Mouse (Mus musculus) kidney, adult 2 months (tissue): ENCODE measurements around the gene Grk1. TPM values are rescaled to one million over a fixed set of nuclear protein-coding genes. Genes with fewer than 3 reads are reported as not detected.

Experiments used
- DNase-seq: peaks from one replicate; pipeline ENCODE4 v3.0.0; 2021
- H3K27ac ChIP-seq: fragments of 200-500 bp; 2 replicates; pipeline ENCODE4 v1.5.1; 2012; ENCODE audit warnings: low read depth, low read length, control low read depth, inconsistent platforms; ENCODE audit not compliant: insufficient read depth
- H3K27me3 ChIP-seq: fragments of 200-500 bp; replicated peaks from 2 replicates; pipeline ENCODE4 v1.6.1; 2012; ENCODE audit warnings: mild to moderate bottlenecking, moderate library complexity, low read length, inconsistent platforms; ENCODE audit not compliant: control insufficient read depth, insufficient read depth
- H3K36me3 ChIP-seq: fragments of 200-500 bp; 2 replicates; pipeline ENCODE4 v1.6.1; 2012; ENCODE audit warnings: mild to moderate bottlenecking, moderate library complexity, low read length, inconsistent platforms; ENCODE audit not compliant: control insufficient read depth, insufficient read depth
- H3K4me1 ChIP-seq: fragments of 200-500 bp; 2 replicates; pipeline ENCODE4 v1.6.1; 2011; ENCODE audit warnings: low read length; ENCODE audit not compliant: control insufficient read depth, insufficient read depth
- H3K4me3 ChIP-seq: fragments of 200-500 bp; 2 replicates; pipeline ENCODE4 v1.5.1; 2011; ENCODE audit warnings: mild to moderate bottlenecking, low read depth, low read length, control low read depth; ENCODE audit not compliant: insufficient read depth
- CTCF ChIP-seq: fragments of 200-500 bp; conservative IDR thresholded peaks from 2 replicates; pipeline ENCODE4 v1.5.1; 2011; ENCODE audit warnings: low read depth, mild to moderate bottlenecking, control low read depth, low read length, moderate library complexity, mixed read lengths; ENCODE audit not compliant: insufficient read depth, insufficient read length
- POLR2A ChIP-seq: fragments of 200-500 bp; IDR thresholded peaks from one replicate; pipeline ENCODE4 v1.6.1; 2011; ENCODE audit warnings: low read depth, low read length, control low read depth
- WGBS: fragments of 180-500 bp; shearing (Covaris S2); methylation state at CpG from one replicate; pipeline ENCODE4 v1.1.7; 2018; 5-methylcytosine and 5-hydroxymethylcytosine counted together
- polyA plus RNA-seq: library from polyadenylated mRNA; depleted of rRNA; stranded (reverse); fragments of >200 nt; gene quantifications from 2 replicates; pipeline ENCODE4 v1.2.3, GENCODE M21; 2012

Gene Grk1
- polyA plus RNA-seq, 1 experiment = 0.02 TPM

DNA sequence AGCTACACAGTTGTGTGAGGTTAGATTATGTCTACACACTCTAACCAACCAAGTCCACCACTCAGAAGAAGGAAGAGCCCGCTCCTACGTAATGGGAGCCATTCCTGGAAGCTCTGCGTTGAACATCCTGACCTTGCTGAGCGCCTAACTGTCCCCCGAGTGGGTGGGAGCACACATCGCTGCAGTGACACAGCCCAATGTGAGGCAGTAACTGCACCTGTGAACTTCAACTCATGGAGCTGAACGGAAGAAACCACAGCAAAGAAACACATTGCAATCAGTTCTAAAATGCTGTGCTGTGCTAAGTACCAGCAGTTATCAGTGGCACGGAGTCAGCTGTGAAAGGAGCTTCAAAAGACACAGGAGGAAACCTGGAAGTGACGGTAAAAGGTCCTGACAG, 23.3 kb downstream of the Grk1 start:
- no peak for DNase-seq
- H3K4me1 ChIP-seq = no peaks in the 10 kb centered on the region
- no peak overlapping the region for H3K27ac ChIP-seq
- H3K27me3 ChIP-seq = no peaks in the 10 kb centered on the region
- H3K4me3 ChIP-seq = no peak overlapping the region
- TF ChIP-seq POLR2A (no peak), CTCF (no peak)
- 56% methylated on average over 9 of the region's 9 CpGs for WGBS
- no peaks in the 10 kb centered on the region for H3K36me3 ChIP-seq

GRCm38 (mm10) chr8:13430412-13430811, 25.5 kb downstream of the Grk1 start:
- no peak for TF ChIP-seq POLR2A
- TF ChIP-seq CTCF = no peak
- H3K36me3 ChIP-seq = no peaks in the 10 kb centered on the region
- H3K4me1 ChIP-seq = no peaks in the 10 kb centered on the region; the same call in 1 of the 2 replicates
- no peak overlapping the region for H3K27ac ChIP-seq
- no peaks in the 10 kb centered on the region for H3K27me3 ChIP-seq
- no peak overlapping the region for H3K4me3 ChIP-seq
- WGBS = 60% methylated on average over 7 of the region's 7 CpGs
- DNase-seq = no peak

DNA sequence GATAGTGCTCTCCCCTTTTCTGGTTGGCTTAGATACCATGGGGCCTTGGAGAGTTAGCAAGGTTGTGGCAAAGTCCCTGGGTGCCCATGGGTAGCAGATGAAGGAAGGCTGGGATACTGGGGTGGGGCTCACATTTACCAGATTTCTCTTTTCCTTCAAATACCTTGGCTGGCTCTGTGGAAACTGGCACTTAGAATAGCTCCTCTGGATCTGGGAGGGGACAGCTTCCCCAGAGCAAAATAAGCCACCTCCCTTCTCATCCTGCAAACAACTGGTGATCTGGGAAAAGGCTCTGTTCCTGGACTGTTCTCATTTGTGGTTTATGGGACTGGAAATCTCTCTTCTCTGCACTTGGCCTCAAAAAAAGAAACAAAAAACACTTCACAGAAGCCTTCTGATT, 26.0 kb downstream of the Grk1 start:
- H3K36me3 ChIP-seq = no peaks in the 10 kb centered on the region
- H3K27me3 ChIP-seq = no peaks in the 10 kb centered on the region
- no peak for TF ChIP-seq CTCF
- no peak for TF ChIP-seq POLR2A
- no peak overlapping the region for H3K27ac ChIP-seq
- H3K4me3 ChIP-seq = no peak overlapping the region
- no peaks in the 10 kb centered on the region; the same call in 1 of the 2 replicates for H3K4me1 ChIP-seq
- peak; percentile 40 for DNase-seq

DNA sequence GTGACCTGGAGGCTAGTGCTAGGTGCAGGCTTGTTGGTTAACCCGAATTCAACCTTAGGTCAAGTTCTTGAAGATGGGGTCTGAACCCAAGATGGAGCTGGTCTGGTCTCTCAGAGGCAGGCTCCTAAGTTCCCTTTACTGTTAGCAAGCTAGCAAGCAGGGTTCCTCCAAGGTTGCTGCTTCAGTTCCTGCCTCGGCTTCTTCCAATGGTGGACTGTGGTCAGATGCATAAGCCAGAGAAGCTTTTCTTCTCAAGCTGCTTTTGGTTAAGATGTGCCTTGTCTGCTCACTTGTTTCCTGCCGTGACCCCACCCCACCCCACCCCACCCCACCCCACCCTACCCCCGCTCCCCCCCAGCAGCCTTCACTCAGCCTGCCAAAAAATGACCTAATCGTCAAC, 28.2 kb downstream of the Grk1 start:
- TF ChIP-seq POLR2A (no peak), CTCF (no peak)
- H3K27ac ChIP-seq = no peak overlapping the region
- DNase-seq = no peak
- no peaks in the 10 kb centered on the region for H3K27me3 ChIP-seq
- no peaks in the 10 kb centered on the region; the same call in 1 of the 2 replicates for H3K4me1 ChIP-seq
- no peak overlapping the region for H3K4me3 ChIP-seq
- 48% methylated on average over 5 of the region's 5 CpGs for WGBS
- no peaks in the 10 kb centered on the region for H3K36me3 ChIP-seq

GRCm38 (mm10) chr8:13434889-13435288, 30.0 kb downstream of the Grk1 start, which contains the start of gene Tmem255b:
TSS of gene Tmem255b (plus strand) at chr8:13435189.
- H3K27ac ChIP-seq = no peak within 1 kb of the TSS
- DNase-seq = no peak
- TF ChIP-seq CTCF (no peak), POLR2A (no peak)
- no peaks in the 10 kb centered on the region; the same call in 1 of the 2 replicates for H3K4me1 ChIP-seq
- H3K27me3 ChIP-seq = no peaks in the 10 kb centered on the region
- no peaks in the 10 kb centered on the region for H3K36me3 ChIP-seq
- H3K4me3 ChIP-seq = no peak within 1 kb of the TSS
- 20% methylated on average over 10 of the region's 10 CpGs for WGBS

GRCm38 (mm10) chr8:13436052-13436451, 31.2 kb downstream of the Grk1 start:
- Histone ChIP-seq H3K4me1 (no peaks in the 10 kb centered on the region; the same call in 1 of the 2 replicates), H3K27ac (no peak overlapping the region), H3K4me3 (no peak overlapping the region), H3K27me3 (no peaks in the 10 kb centered on the region), H3K36me3 (no peaks in the 10 kb centered on the region)
- 10% methylated on average over 8 of the region's 8 CpGs for WGBS
- no peak for TF ChIP-seq POLR2A
- no peak for TF ChIP-seq CTCF
- no peak for DNase-seq

DNA sequence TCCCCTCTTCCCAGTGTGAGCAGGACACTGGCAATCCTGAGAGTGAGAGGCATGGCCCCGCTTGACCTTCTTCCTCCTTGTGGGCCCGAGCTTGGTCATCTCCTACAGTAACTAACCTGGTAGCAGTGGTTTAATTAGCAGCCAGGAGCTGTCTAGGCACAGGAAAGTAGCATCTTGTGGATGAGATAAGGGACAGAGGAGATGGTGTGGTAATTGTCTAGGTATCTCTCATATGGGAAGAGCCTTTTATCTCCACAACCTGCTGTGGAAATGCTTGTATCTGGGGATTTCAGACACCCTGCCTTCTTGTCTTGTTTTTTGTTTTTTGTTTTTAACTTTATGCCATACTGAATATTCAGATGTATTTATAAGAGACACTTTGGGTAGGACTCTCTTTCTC, 32.6 kb downstream of the Grk1 start:
- H3K4me1 ChIP-seq = no peaks in the 10 kb centered on the region; the same call in 1 of the 2 replicates
- H3K36me3 ChIP-seq = no peaks in the 10 kb centered on the region
- H3K4me3 ChIP-seq = no peak overlapping the region
- WGBS = 84% methylated on average over 2 of the region's 2 CpGs
- H3K27me3 ChIP-seq = no peaks in the 10 kb centered on the region
- no peak for DNase-seq
- no peak for TF ChIP-seq CTCF
- no peak for TF ChIP-seq POLR2A
- no peak overlapping the region for H3K27ac ChIP-seq
